Mouse (Mus musculus) neural tube, embryonic 10.5 days (tissue): ENCODE data around the gene Ppp1r13l.

Experiments used
- DNase-seq: peaks from one replicate; pipeline ENCODE4 v3.0.0-alpha.2; 2017; ENCODE audit warnings: low spot score; ENCODE audit errors: extremely low spot score

Ppp1r13l gene

GRCm38 (mm10) chr7:19359299-19359891 is at the start of gene Ppp1r13l, which contains the start of gene Cd3eap:
Gene Ppp1r13l (plus strand): TSS chr7:19359749.
Gene Cd3eap (minus strand): TSS chr7:19359483.
- peak; percentile 92 for DNase-seq

GRCm38 (mm10) chr7:19309884-19310641 is 49.5 kb upstream of the Ppp1r13l start, which contains the start of gene Fosb:
Gene Fosb (minus strand): TSS chr7:19310051.
- peak; percentile 93 for DNase-seq

DNA sequence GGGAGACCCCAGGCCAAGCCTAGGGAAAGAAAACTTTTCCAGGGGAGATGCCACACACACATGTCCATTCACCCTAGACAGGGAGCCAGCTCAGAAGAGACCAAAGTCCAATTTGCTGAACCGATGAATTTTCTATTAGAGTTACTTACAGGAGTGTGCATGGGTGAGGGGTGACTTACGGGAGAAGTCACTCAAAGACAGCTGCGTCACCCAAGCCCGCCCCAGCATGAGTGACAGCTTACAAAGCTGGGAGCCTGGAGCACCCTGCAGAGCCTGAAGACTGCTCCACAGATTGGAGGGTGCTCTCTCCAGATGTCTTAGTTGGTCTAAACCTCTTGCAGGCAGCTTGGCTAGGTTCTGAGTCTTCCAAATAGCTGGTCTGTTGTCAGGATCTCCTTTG is 47.6 kb upstream of the Ppp1r13l start:
- DNase-seq = no peak

- DNase-seq = no peak
These were observed 45.5 kb upstream of the Ppp1r13l start for GRCm38 (mm10) chr7:19314033-19314432.

DNA sequence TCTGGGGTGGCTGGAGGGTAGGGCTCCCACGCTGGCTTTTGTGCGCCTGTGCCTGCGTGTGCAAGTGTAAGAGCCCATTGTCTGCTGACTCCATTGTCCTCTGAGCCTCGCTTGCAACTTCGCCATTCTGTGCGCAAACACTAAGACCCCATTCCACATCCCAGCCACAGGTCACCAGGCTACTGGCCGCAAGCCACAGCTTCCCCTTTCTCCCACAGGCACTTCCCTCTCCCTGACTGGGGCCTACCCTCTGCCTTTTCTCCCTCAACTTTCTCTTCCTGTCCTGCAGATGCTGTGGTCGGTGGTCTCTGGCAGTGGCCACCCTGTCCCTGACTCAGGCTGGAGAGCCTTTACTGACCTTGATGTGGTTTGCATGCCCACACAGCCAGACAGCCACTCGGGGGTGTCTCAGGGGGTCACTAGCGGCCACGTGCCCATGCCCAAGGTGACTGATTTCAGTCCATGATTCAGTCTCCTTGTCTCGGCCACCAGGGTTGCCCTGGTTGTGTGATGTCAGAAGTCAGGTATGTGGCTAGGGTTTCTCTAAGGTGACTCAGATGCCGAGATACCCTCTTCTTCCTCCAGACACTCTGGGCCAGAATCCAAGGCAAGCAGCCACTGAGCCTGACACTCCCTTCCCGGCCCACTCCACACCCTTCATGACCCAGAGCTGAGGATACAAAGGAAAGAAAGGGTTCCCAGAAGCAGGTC is 42.9 kb upstream of the Ppp1r13l start:
- no peak for DNase-seq

- no peak for DNase-seq
These were observed 41.3 kb upstream of the Ppp1r13l start for GRCm38 (mm10) chr7:19318201-19318600.

GRCm38 (mm10) chr7:19318676-19319075 is 40.9 kb upstream of the Ppp1r13l start:
- no peak for DNase-seq

DNA sequence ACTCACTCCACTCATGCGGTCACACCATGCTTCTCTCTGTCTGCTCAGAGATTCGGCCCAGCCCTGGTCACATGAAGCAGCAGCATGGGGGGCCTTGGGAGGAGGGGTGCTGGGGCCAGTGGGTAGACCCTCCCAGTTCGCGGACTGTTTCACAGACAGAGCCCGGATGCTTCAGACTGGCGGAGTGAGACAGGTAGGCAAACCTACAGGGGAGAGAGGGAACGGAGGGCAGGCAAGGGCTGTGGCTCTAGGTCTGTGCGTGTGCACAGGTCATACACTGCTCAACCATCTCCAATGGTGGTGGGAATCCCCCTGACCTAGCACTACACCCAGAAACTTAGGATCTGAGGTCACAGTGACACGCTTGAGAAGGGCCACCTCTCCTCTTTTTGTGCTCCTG is 40.1 kb upstream of the Ppp1r13l start:
- DNase-seq = peak; percentile 31

DNA sequence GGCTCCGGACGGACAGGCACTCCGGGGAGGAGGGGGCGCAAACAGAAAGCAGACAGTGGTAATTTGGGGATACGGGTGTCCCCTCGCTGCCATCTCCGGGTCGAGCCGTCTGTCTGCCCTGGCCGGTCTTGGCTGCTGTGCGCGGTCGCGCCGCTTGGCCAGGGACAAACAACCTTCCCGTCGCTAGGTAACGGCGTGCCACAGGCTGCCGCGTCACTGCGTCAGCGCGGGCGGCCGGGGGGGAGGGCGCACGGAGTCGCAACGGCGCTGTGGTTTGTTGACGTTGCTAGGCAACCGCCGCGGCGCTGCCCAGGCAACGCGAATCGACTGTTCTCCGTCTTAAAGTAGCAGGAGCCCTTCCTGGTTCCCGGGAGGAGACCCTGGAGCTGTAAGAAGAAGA is 39.6 kb upstream of the Ppp1r13l start:
- DNase-seq = peak; percentile 97

DNA sequence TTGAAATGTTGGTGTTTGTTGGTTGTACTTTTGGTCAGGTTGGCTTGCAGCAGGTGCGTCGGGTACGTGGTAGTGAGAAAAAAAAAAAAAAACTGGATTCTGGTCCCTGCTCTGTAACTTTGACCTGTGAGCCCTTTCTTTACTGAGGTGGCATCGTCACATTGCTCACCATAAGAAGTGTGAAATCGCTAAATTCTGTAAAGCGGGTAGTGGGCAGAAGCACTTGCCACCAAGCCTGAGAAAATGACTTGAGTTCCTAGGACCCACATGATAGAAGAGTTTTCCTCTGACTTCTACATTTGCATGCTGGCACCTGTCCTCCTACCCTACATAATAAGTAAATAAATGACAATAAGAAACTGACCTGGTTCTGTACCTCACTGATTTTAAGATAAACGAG is 38.9 kb upstream of the Ppp1r13l start:
- no peak for DNase-seq

GRCm38 (mm10) chr7:19321464-19321863 is 38.1 kb upstream of the Ppp1r13l start:
- no peak for DNase-seq

- DNase-seq = no peak
These were observed 37.1 kb upstream of the Ppp1r13l start for GRCm38 (mm10) chr7:19322489-19322888.

DNA sequence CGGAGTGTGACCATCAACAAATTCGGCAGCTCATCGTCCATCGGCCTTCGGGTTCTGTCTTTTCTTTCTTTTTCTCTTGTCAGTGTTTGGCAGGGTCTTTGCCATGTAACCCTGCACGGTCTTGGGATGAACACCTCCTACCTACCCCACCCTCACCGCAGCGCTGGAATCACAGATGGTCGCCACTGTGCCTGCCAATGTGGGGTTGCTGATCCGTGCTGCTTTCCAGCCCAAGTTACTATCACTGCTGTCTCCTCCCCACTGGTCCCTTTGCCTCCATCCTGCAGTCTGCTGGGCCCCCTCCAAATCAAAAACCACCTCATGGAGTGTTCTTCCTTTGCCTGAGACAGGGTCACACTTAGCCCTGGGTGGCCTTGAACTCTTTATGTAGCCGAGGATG is 35.3 kb upstream of the Ppp1r13l start:
- DNase-seq = no peak

- no peak for DNase-seq
These were observed 34.0 kb upstream of the Ppp1r13l start for GRCm38 (mm10) chr7:19325262-19326199.

GRCm38 (mm10) chr7:19326359-19326758 is 33.2 kb upstream of the Ppp1r13l start:
- DNase-seq = peak; percentile 90

DNA sequence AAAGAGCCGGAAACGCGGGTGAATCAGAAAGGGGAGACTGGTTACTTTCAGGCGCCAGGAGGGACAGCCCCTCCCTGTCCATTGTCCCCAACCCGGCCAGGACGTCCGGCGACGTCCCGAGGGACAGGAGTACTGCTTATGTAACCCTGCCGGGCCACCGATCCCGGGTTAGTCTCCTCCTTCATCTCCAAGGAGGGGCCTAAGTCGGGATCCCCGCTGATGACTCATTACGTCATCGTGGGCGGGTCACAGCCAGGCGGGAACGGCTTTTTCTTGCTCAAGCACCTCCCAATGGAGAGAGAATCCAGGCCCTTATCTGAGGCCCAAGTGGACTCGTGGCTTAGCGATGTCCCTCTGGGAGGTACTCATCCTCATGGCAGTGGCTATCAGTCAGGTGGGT is 32.4 kb upstream of the Ppp1r13l start:
- peak; percentile 85 for DNase-seq

- DNase-seq = no peak
These were observed 31.8 kb upstream of the Ppp1r13l start for GRCm38 (mm10) chr7:19327782-19328181.

- no peak for DNase-seq
These were observed 31.1 kb upstream of the Ppp1r13l start for GRCm38 (mm10) chr7:19328425-19328824.

DNA sequence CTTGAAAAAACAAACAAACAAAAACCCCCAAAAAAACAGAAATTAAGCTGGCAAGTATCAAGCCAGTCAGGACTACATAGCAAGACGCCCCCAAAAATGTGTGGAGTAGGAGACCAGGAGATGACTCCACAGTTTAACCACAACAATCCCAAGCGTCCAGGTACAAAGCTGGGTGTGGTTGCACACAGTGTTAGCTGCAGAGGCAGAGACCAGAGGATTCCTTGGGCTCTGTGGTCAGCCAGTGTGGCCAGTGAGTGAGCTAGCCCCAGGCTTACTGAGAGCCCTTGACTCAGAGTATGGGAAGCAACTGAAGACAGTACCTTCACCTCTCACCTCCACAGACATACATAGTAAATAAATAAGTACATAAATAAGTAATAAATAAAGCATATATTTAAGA is 27.6 kb upstream of the Ppp1r13l start:
- DNase-seq = no peak

DNA sequence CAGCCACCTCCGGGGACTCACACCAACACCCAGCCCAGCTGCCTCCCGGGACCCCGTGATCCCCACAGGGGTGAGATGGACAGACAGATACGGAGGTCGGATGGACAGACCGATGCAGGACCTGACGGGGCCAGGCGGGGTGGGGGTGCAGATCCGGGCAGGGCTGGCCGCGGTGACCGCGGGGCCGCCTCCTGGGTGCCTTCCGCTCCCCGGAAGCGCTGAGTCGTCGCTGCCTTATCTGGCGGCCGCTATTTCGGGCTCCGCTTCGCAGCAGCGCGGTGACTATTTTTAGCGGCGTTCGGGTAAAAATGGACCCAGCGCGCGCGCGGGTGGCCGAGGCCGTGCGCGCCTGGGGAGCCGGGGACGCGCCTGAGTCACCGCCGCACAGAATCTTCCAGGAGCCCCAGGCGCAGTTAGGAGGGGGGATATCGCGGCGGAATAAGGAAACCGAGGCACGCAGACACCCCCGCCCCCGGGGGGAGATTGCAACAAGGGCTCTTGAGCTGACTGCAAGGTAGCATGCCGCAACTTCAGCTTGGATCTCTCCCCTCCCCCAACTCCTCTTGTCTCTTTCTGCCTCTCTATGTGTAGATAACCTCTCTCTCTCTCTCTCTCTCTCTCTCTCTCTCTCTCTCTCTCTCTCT is 26.7 kb upstream of the Ppp1r13l start:
- peak; percentile 68 for DNase-seq

- DNase-seq = no peak
These were observed 24.0 kb upstream of the Ppp1r13l start for GRCm38 (mm10) chr7:19335583-19335982.
